Mouse (Mus musculus) embryonic facial prominence, embryonic 11.5 days (tissue): ENCODE measurements around the gene Ankrd7. TPM values are rescaled to one million over a fixed set of nuclear protein-coding genes. Genes with fewer than 3 reads are reported as not detected.

Source experiments
- ATAC-seq: fragments of 200-750 bp; cut with Nextera tagmentation; replicated peaks from 2 replicates; pipeline ENCODE4 v1.8.0; 2017; ENCODE audit warnings: low read depth; ENCODE audit not compliant: insufficient number of reproducible peaks, low FRiP score, low TSS enrichment
- DNase-seq: peaks from one replicate; pipeline ENCODE4 v3.0.0-alpha.2; 2015; ENCODE audit warnings: low spot score
- H3K27ac ChIP-seq: fragments of 300-500 bp; sonication (generic); replicated peaks from 2 replicates; pipeline ENCODE4 v1.5.1; 2014; ENCODE audit warnings: mild to moderate bottlenecking, low read depth, low read length, control low read depth
- H3K27me3 ChIP-seq: fragments of 300-500 bp; sonication (generic); 2 replicates; pipeline ENCODE4 v1.6.1; 2014; ENCODE audit warnings: mild to moderate bottlenecking, low read length, moderate library complexity, mixed read lengths; ENCODE audit not compliant: control insufficient read depth, insufficient read depth
- H3K36me3 ChIP-seq: fragments of 300-500 bp; sonication (generic); replicated peaks from 2 replicates; pipeline ENCODE4 v1.6.1; 2014; ENCODE audit warnings: low read depth, mild to moderate bottlenecking, low read length, moderate library complexity, mixed read lengths; ENCODE audit not compliant: control insufficient read depth, insufficient read depth
- H3K4me1 ChIP-seq: fragments of 300-500 bp; sonication (generic); 2 replicates; pipeline ENCODE4 v1.6.1; 2014; ENCODE audit warnings: low read length, mixed read lengths; ENCODE audit not compliant: control insufficient read depth, insufficient read depth
- H3K4me2 ChIP-seq: fragments of 300-500 bp; sonication (generic); 2 replicates; pipeline ENCODE4 v1.6.1; 2014; ENCODE audit warnings: low read depth, mild to moderate bottlenecking, control low read depth, low read length, moderate library complexity
- H3K4me3 ChIP-seq: fragments of 300-500 bp; sonication (generic); 2 replicates; pipeline ENCODE4 v1.5.1; 2014; ENCODE audit warnings: low read depth, low read length, control low read depth
- H3K9ac ChIP-seq: fragments of 300-500 bp; sonication (generic); replicated peaks from 2 replicates; pipeline ENCODE4 v1.6.1; 2014; ENCODE audit warnings: mild to moderate bottlenecking, control low read depth, low read length
- H3K9me3 ChIP-seq: fragments of 300-500 bp; sonication (generic); replicated peaks from 2 replicates; pipeline ENCODE4 v1.6.1; 2016; ENCODE audit warnings: mild to moderate bottlenecking, low read length, inconsistent platforms, mixed read lengths; ENCODE audit not compliant: control insufficient read depth
- WGBS: fragments of 180-500 bp; shearing (Covaris S2); extraction: QIAGEN DNeasy Blood & Tissue Kit; methylation state at CpG from one replicate; pipeline ENCODE4 v1.1.7; 2014; 5-methylcytosine and 5-hydroxymethylcytosine counted together
- polyA plus RNA-seq: library from polyadenylated mRNA; unstranded; fragments of >200 nt; fragmentation: Nextera tagmentation; extraction: Ambion mirVana; gene quantifications from 2 replicates; pipeline ENCODE4 v1.2.1, GENCODE M21; 2014

The Ankrd7 gene
- polyA plus RNA-seq, 1 experiment from 2014 or later, result not detected

DNA sequence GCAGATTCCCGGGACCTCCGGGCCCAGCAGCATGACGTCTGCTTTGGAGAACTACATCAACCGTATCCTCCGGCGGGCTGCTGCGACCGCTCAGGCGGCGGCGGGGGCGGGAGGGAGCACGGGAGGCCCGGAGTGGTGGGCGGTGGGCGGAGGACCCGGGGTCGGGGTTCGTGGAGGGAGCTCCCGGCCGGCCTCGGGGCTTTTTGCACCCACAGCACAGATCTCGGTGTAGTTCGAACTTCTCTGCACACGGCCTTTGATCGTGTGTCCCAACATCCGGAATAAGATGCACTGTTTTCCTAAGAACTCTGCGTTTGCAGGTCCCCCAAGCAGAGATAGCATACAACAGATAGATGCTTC is 17.4 kb upstream of the Ankrd7 start:
- Histone ChIP-seq H3K4me2 (peak overlapping the region; percentile 46), H3K36me3 (no peaks in the 10 kb centered on the region; the same call in 1 of the 2 replicates), H3K27me3 (no peaks in the 10 kb centered on the region), H3K4me1 (no peaks in the 10 kb centered on the region), H3K9me3 (no peaks in the 10 kb centered on the region), H3K27ac (peak overlapping the region; percentile 86), H3K4me3 (peak overlapping the region; percentile 71), H3K9ac (peak overlapping the region; percentile 94)
- DNase-seq (no peak), ATAC-seq (no peak; the same call in none of the 2 replicates)
- WGBS, result 0% methylated on average over 28 of the region's 28 CpGs

DNA sequence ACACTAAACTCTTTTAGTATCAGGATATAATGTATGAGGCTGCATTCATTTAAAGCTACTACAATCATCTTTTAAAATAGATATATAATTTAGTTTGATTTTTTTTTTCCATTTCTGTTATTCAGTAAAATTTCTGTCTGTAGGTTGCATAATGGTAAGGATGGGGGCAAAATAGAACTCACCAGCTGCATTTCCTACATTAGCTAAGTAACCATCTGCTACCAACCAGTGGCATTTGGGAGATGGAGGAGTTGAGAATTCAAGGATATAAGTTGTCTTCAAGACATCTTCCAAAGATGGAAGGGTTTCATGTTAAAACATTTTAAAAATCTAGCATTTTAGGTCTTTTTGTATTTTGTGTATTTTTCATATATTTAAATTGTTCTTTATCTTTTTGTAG is 10.8 kb upstream of the Ankrd7 start:
- H3K36me3 ChIP-seq, result no peaks in the 10 kb centered on the region; the same call in 1 of the 2 replicates
- ATAC-seq (no peak), DNase-seq (no peak)

GRCm38 (mm10) chr6:18856487-18857078 is 9.5 kb upstream of the Ankrd7 start:
- 96% methylated on average over 3 of the region's 3 CpGs for WGBS
- Histone ChIP-seq H3K4me2 (no peak overlapping the region), H3K4me3 (no peak overlapping the region), H3K36me3 (no peaks in the 10 kb centered on the region; the same call in 1 of the 2 replicates), H3K9ac (no peak overlapping the region), H3K4me1 (no peaks in the 10 kb centered on the region), H3K27ac (no peak overlapping the region), H3K9me3 (no peaks in the 10 kb centered on the region), H3K27me3 (no peaks in the 10 kb centered on the region)
- DNase-seq, result no peak
- ATAC-seq, result no peak

More for the DNA sequence above, 10.8 kb upstream of the Ankrd7 start:
- no peak overlapping the region for H3K27ac ChIP-seq
- H3K4me3 ChIP-seq, result no peak overlapping the region
- H3K9ac ChIP-seq, result no peak overlapping the region
- no peak overlapping the region for H3K4me2 ChIP-seq
- H3K9me3 ChIP-seq, result no peaks in the 10 kb centered on the region
- no peaks in the 10 kb centered on the region for H3K27me3 ChIP-seq
- H3K4me1 ChIP-seq, result no peaks in the 10 kb centered on the region

DNA sequence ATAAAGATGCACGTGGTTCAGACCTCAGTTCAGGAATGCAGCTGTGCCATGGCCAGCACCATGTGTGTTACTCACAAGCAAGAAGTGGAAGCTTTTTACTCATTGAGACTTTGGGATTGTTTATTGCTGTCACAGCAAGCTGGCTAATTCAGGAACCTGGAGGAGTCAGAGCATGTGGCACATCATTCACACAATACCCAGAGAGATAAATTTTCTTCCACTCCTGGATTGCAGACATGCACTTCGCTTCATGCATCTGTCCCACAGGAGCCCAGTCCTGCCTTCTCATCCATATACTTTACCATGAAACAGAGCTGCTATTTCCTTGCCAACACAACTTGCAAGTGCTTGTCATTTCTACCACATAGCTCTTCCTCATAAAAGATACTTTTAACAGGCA is 22.9 kb downstream of the Ankrd7 start:
- no peaks in the 10 kb centered on the region for H3K4me1 ChIP-seq
- ATAC-seq (no peak), DNase-seq (no peak)
- H3K9me3 ChIP-seq, result no peaks in the 10 kb centered on the region
- 84% methylated on average over 2 of the region's 2 CpGs for WGBS
- no peak overlapping the region for H3K4me3 ChIP-seq
- no peak overlapping the region for H3K9ac ChIP-seq
- H3K27ac ChIP-seq, result no peak overlapping the region
- no peaks in the 10 kb centered on the region for H3K27me3 ChIP-seq
- no peaks in the 10 kb centered on the region for H3K36me3 ChIP-seq
- H3K4me2 ChIP-seq, result no peak overlapping the region

DNA sequence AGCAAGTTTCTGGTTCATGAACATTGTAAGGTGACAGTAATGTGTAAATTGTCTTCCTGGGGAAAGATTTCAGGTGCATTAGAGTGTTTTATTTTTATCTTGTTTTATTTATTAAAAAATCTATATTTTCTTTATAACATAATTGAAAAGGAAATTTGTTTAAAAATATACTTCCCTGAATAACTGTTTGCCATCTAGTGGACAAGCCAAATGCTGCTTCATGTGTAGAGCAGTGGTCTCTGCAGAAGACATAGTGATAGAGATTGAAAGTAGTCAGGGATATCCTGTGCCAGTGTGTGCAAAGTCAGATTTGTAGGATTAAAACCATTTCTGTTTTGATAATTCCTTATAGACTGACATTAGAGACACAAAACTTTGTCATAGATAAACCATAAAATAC is 28.0 kb downstream of the Ankrd7 start:
- no peak overlapping the region for H3K9ac ChIP-seq
- H3K4me1 ChIP-seq, result no peaks in the 10 kb centered on the region
- no peaks in the 10 kb centered on the region for H3K9me3 ChIP-seq
- no peak overlapping the region for H3K27ac ChIP-seq
- H3K36me3 ChIP-seq, result no peaks in the 10 kb centered on the region
- ATAC-seq (no peak), DNase-seq (no peak)
- H3K4me2 ChIP-seq, result no peak overlapping the region
- H3K27me3 ChIP-seq, result no peaks in the 10 kb centered on the region
- no peak overlapping the region for H3K4me3 ChIP-seq

- Histone ChIP-seq H3K27me3 (no peaks in the 10 kb centered on the region), H3K4me2 (no peak overlapping the region), H3K9me3 (no peaks in the 10 kb centered on the region), H3K4me1 (no peaks in the 10 kb centered on the region), H3K4me3 (no peak overlapping the region), H3K9ac (no peak overlapping the region), H3K36me3 (no peaks in the 10 kb centered on the region), H3K27ac (no peak overlapping the region)
- ATAC-seq (no peak), DNase-seq (peak; percentile 7)
- 89% methylated on average over 2 of the region's 2 CpGs for WGBS
Observed at GRCm38 (mm10) chr6:18907173-18907572, 41.1 kb downstream of the Ankrd7 start.

GRCm38 (mm10) chr6:18913179-18913578 is 47.1 kb downstream of the Ankrd7 start:
- Histone ChIP-seq H3K9me3 (no peaks in the 10 kb centered on the region), H3K27me3 (no peaks in the 10 kb centered on the region), H3K4me2 (no peak overlapping the region), H3K27ac (no peak overlapping the region), H3K9ac (no peak overlapping the region), H3K4me1 (no peaks in the 10 kb centered on the region), H3K4me3 (no peak overlapping the region), H3K36me3 (no peaks in the 10 kb centered on the region)
- DNase-seq, result no peak
- WGBS, result 81% methylated on average over 4 of the region's 4 CpGs
- ATAC-seq, result no peak

GRCm38 (mm10) chr6:18916021-18916420 is 49.9 kb downstream of the Ankrd7 start:
- Histone ChIP-seq H3K9ac (no peak overlapping the region), H3K4me1 (no peaks in the 10 kb centered on the region), H3K4me2 (no peak overlapping the region), H3K27ac (no peak overlapping the region), H3K27me3 (no peaks in the 10 kb centered on the region), H3K9me3 (no peaks in the 10 kb centered on the region), H3K36me3 (no peaks in the 10 kb centered on the region), H3K4me3 (no peak overlapping the region)
- DNase-seq (peak; percentile 2), ATAC-seq (no peak)
- WGBS, result 61% methylated on average over 4 of the region's 4 CpGs
